Mouse (Mus musculus) G1E-ER4 (cell line): ENCODE data around the gene Nudt22. TPM values are rescaled to one million over a fixed set of nuclear protein-coding genes. Genes with fewer than 3 reads are reported as not detected.

Source experiments
- GATA1 ChIP-seq: IDR thresholded peaks from one replicate; pipeline ENCODE4 v1.8.0; 2012; ENCODE audit warnings: low read length, inconsistent platforms
- polyA plus RNA-seq: library from polyadenylated mRNA; stranded (reverse); fragments of >175 nt; gene quantifications from 2 replicates; pipeline ENCODE4 v1.2.3, GENCODE M21; 2012

The Nudt22 gene
- polyA plus RNA-seq, 1 experiment, result 30.5 TPM

DNA sequence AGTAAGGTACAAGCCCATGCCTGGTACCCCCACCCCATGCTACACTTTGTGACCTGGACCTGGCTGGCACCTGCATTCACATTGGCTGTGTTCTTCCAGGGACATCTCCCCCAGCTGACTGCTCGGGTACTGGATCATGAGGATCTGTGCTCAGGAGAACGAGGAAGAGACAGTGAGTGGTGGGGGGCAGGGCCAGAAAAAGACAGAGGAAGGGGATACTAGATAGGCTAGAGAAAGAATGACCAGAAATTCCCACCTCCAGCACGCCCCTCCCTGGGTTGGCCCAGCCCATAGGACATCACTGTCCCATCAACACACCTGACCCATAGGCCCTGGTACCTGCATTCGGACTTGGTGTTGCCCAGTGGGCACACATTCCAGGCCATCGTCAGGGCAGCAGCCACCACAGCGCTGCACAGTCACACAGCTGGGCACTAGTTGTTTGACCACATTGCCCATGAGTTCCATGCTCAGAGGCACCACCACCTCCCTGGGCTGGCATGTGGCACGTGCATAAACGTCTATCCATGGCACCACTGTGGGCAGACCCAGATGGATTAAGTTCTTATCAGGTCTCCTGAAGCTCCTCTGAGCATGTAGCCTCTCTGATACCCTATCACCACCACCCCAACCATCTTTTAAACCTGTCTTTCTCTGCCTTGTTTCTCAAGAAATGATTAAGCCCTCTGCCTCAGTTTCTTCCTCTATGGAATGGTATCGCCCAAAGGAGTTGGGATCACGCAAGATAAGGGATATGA is 9.8 kb downstream of the Nudt22 start:
- no peak for TF ChIP-seq GATA1

DNA sequence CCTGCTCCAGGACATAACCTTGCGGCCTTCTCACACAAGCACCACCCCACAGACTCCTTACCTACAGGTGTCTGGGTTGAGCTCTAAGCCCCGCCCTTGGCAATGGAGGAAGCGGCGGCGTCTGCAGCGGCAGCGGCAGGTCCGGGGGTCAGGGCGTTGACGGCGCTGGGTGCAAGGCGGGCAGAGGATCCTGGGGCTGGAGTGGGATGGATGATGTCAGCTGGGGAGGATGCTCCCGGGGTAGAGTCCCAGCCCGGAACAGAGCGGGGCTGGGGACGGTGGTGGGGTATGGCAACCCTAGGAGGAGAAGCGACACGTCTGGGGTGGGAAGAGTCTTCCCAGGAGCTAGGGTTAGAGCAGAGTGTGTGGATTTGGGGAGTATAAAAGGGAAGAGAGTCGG is 10.6 kb downstream of the Nudt22 start:
- no peak for TF ChIP-seq GATA1

DNA sequence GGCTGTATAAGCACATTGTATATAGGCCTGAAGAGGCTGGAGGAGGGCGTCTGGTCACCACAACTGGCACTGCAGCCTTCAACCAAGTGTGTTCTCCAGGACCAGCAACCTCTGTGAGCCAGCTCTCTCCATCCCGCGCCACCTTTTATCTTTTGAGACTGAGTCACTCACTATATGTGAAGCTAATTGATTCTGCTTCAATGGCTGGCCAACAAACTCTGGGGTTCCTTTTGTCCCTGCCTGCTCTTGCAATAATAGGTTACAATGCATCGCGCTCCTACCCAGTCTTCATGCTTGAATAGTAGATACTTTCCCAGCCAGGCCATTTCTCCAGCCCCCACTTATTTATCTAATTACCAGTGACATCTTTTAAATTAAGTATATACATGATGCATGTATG is 12.3 kb downstream of the Nudt22 start:
- no peak for TF ChIP-seq GATA1

DNA sequence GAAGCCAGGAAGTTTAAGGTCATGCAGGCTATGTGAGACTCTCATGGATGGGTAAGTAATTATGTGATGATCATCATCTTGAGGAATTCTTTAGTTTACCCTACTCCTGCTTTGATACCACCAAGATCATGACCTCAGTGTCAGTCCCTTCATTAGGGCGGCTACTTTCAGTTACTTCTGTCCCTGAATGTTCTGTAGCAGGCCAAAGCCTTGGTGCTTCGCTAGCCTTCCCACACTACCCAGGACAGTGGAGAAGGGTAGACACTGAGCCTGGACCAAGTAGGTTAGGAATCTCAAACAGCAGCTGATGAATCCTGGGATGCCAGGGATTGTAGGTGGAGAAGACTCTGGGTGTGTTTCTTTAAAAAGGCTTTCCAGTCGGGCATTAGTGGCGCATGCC is 14.5 kb downstream of the Nudt22 start:
- TF ChIP-seq GATA1, result no peak

DNA sequence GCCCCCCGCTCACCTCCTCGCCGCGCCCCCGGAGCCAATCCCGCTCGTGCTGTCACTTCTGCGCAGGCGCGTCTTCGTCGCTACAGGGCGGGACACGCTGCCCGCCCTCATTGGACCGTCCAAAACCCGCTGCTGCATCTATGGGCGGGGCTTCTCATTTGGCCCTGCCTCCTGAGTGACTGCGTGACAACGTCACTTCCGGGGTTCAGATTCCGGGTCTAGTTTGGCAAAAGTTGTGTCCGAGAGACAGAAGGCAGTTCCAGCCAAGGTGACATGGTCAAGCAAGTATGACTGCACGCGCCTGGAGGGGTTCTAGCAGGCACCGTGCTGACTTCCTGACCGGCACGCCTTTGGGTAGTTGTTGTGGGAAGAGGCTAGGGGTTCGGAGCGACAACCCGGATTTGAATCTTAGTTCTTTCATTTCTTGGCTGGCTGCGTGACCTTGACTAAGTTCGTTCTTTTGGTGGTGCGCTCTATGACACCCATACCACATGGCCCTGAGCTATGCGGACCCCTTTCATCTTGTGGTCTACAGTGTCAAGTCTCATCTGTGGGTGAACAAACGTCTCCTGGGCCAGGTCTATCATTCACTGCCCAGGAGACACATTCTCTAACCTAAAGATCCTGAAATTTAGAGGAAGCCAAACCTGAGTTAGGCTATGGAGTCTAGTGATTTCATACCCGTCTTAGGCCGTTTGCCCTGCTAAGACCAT is 15.4 kb downstream of the Nudt22 start, which contains the start of gene Fkbp2:
TSS of gene Fkbp2 (minus strand) at position 121 of the 713 bp plus-strand sequence.
- TF ChIP-seq GATA1, result no peak

DNA sequence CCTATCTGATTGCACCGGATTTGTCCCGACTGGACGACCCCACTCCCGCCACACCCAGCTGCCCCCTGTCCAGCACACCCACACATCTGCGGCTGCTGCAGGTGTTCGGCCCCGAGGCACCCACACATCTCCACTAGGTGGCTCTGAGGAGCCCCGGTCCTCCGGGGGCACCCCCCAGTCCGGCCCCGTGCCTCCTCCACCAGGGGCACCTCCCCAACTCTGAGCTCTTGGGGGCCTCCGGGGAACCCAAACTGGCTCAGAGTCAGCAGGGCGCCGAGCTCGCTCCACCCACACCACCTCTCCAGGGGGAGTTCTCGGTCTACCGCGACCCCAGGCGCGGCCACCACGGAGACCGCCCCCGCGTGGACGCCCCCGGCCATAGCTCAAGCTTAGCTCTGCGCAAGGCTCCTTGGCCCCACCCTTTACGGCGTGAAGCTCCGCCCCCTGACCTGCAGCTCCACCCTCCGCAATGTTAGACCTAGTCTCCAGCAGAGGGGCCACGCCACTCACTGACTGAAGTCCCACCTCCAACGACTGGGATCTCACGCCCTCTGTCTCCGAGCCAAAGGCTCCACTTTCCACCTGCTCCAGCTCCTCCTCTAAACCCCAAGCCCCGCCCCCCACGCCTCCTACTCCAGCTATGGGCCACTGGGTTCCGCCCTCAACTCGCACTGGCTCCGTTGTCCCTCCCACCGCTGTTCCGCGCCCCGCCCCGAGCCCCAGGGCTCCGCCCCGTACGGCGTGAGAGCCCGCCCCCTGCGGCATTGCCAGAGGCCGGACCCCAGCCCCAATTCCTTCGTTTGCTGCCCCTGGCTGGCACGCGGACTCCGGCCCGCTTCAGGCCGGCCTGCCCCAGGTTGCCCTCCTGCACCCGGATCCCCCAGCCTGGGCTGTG is 16.2 kb downstream of the Nudt22 start:
- TF ChIP-seq GATA1, result no peak

DNA sequence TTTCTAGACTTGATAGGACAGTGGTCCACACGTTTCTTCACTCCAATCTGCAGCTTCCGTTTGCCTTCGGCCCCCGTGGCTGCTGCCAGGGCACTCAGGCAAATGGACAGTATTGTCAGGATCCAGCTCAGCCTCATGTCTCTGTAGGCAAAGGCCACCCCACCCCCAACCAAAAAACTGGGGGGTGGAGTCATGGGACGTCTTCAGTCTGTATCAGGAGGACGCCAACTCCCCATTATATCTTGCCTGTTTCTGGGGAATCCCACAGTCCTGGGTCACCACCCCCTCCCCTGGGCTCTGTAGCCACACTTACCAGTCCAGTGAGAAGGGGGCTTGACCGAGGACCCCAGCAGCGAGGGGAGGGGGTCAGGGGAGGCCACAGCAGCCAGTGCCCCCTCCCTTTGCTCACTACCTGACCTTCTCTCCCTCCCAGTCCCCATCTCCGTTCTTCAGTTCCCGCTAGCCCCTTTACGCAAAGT is 16.9 kb downstream of the Nudt22 start:
- TF ChIP-seq GATA1, result no peak

DNA sequence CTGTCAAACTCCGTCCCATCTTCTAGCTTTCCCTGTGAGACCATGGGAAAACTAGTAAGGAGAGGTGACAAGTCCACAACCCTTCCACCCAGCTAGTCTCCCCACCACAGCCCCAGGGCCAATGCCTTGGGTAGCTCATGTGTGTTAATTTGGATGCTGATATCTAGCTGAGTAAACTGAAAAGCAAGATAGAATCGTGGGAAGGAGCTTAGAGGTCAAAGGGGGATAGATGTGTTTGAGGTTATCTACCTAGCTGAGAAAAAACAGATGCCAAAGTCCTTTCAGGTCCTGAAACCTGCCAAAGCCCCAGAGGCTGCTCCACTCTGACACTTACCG is 17.3 kb downstream of the Nudt22 start:
- TF ChIP-seq GATA1, result no peak

DNA sequence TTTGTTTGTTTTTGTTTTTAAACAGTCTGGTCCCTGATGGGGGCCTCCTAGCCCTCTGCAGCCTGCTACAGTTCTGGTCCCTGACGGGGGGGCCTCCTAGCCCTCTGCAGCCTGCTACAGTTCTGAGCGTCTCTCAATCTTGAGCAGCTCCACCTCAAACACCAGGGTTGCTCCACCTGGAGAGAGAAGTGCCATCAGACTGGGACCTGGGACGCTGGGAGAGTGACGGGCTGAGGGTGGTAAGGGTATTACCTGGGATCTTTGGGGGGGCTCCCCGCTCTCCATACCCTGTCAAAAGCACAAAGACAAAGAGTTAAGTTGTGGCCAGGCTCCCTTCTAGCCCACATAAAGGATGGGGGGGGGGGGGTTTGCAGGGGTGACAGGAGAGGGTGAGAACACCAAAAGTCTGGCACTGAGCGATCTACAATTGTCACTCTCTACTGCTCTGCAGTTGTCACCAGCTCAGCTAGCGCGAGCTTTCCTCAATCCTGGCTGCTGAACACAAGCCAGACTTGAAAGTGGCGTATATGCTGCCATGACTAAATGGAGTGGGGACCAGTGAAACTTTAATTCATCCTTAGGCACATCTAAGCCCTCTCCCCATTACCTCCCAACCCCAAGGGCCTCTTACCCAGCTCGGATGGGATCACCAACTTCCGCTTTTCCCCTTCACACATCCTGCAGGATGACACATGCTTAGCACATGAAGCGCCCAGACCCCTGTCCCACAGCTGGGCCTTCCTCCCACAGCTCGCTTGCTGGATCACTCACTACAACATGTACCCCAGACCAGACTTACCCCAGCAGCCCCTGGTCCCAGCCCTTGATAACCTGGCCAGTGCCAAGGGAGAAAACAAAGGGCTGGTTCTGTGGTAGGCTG is 17.9 kb downstream of the Nudt22 start:
- no peak for TF ChIP-seq GATA1

DNA sequence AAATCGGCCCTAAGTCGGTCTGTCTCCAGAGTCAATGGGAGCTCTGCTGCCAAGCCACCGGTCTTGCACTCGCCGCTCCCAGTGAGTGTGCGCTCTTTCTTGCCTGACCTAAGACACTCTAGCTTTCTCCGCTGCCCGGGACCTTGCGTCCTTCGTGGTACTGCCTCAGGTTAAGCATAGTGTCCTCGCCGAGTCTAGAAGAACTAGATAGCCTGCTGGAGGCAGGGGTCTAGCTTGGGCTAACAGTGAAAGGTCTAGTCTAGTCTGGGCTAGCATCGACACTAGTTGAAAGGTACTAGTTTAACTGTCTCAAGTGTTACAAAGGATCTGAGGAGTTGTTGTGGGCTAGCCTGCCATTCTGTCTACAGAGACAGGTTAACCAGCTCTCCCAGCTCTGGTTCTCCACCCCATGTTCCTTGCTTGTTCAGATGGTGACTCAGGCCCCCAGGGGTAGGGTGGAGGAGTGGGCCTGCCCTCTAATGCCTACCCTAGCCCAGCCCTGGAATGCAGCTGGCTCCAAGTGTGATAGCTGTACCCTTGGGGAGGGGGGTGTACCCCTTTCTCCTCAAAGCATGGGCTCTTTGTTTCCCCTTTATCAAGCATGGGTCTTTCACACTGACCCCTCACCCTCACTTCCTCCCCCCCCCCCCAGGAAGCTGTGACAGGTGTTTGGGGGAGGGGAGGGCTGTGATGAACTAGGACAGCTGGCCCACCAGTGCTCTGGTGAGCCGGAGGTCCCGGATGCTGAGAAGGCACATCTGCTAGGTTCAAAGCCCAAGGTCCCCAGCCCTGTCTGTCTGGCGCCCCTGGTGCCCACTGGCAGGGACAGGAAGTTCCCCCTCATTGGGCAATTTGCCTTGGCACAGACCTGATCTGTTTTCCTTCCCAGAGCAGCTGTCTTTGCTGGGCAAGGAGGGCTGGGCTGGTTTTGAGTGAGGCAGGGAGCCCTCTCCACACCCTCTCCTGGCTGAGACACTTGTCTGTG is 20.1 kb downstream of the Nudt22 start, which contains the start of gene Plcb3:
TSS of gene Plcb3 (minus strand) at position 934 of the 985 bp plus-strand sequence.
- TF ChIP-seq GATA1, result no peak

DNA sequence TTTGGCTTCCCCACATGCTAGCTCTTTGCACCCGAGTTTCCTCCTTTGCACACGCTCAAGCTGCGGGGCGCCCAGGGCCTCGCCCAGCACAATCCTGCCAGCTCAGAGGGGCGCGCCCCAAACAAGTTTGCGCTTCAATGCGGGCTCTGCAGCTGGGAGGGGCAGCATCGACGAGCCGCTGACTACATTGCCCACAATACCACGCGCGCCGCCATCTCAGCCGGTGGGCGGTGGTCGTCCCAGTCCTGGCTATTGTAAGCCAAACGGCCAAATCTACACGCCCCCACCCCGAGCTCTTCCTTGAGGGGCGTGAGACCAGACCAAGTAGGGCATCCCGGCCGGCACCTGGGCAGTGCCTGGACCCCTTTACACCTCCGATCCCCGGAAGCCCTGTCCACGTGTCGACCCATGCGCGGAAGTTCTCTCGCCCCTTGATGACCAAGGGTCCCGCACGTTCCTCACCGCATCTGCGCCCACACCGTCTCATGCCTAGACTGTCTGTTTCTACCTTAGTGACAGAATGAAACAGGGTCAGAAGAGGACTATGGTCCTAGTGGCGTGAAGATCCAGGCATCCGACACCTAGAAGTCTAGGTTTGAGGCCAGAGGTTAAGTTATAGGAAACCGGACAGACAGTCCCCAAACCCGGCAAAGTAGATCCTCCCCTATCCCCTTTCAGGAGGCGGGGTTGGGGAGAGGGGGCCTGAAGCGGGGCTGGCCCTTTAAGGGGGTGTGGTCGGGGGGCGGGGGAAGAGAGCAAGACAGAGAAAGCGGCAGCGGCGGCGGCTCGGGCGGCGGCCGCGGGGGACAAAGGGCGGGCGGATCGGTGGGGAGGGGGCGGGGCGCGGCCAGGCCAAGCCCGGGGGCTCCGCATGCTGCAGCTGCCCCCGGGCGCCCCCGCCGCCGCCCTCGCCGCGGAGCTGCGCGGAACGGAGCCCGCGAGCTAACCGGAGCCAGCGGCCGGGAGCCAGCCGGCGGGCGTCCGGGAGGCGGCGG is 21.4 kb downstream of the Nudt22 start, which contains the start of gene Ppp1r14b:
TSS of gene Ppp1r14b (plus strand) at position 758 of the 995 bp plus-strand sequence.
- no peak for TF ChIP-seq GATA1

DNA sequence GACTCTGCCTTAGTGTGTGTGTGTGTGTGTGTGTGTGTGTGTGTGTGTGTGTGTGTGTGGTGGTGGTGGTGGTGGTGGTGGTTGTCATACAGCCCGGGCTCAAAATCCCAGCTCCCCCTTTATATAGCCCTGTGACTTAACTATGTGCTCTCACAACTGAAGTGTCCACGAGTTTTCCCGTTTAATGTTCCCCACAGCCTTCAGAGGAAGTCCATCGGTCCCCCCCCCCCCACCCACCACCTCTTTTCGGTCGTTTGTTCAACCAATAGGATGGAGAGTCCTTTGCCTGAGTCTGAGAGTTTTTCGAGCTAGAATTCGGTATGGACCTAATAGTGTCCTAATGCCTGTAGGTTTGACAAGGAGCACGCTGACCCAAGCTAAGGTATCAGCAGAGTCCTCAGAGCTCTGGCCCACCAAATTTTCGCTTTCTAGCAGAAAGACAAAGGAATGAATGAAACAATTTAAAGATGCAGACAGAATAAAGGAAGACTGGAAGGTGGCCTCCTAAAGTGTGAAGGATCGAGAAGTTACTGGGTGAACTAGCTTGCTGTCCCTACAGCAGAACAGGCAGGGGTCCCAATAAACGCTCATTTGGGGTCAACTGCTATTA is 22.2 kb downstream of the Nudt22 start:
- TF ChIP-seq GATA1, result no peak
